Mouse (Mus musculus) T-helper 1 cell (primary cell): ENCODE measurements around the gene 4930412O13Rik.

Experiments used
- in situ Hi-C: fragments of 300-600 bp; cut with MboI, MseI; formaldehyde crosslinking; loops from one replicate; pipeline ENCODE4 v1.15.1; 2025; ENCODE audit warnings: high pct_unique_total_duplicates

The 4930412O13Rik gene

GRCm38 (mm10) chr2:9894836-9895593, 14.0 kb downstream of the 4930412O13Rik start:
- in situ Hi-C loops: loop anchor here (5.0 kb wide), 2 partner anchors 107 to 1218 kb away; no protein-coding TSS in a partner anchor

DNA sequence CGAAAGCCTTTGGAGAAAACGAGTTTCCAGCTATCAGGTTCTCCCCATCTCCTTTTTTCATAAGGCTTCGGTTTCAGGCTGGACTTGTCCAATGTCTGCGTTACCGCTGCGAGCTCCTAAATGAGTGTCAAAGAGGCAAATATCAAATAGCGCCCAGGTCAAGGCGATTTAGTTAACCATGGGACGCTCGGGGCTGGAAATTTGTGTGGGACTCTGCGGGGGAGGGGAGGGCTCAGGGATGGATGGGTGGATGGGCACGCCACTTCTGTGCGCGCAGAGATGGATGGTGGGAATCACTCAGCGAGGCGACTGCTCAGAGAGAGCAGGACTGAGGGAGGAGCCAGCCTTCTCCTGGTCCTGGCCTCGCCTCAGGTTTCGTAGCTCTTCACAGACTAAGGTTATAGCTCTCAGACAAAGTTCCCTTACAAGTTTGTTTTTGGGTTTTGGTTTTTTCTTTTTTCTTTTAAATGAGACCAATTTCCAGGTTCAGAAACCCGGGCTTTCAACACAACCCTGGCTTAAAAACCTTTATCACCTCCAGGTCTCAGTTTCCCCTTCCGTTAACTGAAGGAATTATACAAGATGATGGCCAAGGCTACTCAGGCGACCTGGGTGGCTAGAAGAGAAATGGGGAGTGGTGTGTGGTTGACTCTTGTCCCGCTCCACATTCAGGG, 15.2 kb downstream of the 4930412O13Rik start:
- in situ Hi-C loops: no loop called here

- in situ Hi-C loops: no loop called here
These were observed 16.8 kb downstream of the 4930412O13Rik start for GRCm38 (mm10) chr2:9897846-9898245.

- in situ Hi-C loops: no loop called here
These were observed 23.0 kb downstream of the 4930412O13Rik start for GRCm38 (mm10) chr2:9903854-9904560.

DNA sequence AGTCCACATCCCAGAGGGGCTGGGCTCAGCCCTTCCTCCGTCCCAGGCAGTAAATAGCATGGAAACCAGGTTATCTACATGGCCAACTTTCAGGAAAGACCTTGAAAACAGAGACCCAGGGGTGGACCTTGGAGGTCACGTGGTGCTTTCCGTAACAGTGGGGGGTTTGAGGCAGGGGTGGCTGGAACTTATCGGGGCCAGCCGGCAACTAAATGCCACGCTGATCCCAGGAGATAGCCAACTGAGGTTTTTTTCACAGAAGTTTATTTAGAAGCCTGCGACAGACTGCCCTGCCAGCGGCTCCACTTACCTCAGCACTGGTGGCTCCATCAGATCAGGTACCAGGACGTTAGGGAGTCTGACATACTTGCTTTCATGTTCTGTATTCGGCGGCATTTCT, 24.9 kb downstream of the 4930412O13Rik start:
- in situ Hi-C loops: loop anchor here (5.0 kb wide), 1 partner anchor 111 kb away; no protein-coding TSS in a partner anchor

DNA sequence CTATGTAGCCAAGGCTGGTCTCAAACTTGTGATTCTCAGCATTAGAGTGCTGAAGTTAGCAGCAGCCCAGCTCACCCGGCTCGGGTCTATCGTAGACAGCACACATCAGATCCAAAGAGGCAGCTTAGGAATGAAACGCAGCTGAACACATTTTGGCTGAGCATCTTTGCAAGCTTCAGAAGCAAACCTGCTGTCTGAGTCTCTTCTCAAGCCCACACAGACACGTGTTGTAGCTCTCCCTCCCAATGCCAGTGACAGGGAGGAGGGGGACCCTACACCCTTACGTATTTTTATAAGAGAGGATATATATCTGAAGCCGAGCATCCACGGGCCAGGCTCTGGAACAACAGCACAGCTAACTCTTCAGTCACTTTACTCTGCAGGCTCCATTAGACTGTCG, 36.5 kb downstream of the 4930412O13Rik start:
- in situ Hi-C loops: no loop called here

GRCm38 (mm10) chr2:9918691-9919471, 37.8 kb downstream of the 4930412O13Rik start:
- in situ Hi-C loops: no loop called here

DNA sequence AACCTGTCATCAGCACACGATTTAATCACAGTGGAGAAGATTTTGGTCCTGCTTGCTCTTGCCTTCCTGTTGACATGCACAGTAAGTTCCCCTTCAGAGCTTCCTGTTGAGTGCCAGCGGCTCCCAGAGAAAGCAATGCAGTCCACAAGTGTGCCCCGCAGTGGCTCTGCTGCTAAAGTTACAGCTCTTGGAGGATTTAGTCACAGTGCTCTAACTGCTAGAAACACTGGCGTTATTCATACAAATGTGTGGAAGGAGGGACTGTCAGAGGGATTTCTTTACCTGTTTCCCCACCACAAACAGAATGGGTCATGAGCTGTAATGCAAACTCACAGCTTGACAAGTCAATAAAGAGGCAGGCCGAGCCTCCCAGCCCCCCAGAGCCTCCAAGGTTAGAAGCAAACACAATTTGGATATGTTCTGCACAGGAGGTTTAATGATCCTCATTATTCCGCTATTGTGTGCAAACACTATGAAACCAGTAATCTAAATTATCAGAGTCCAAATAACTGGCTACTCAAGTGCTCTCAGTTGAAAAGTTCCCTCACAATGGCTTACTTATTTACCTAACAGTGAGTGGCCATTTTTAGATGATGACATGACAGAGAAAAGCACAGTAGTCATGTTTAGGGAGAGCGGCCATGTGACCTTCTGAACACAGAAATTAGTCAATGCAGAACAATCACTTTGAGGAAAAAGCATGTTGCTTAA, 45.3 kb downstream of the 4930412O13Rik start:
- in situ Hi-C loops: no loop called here

DNA sequence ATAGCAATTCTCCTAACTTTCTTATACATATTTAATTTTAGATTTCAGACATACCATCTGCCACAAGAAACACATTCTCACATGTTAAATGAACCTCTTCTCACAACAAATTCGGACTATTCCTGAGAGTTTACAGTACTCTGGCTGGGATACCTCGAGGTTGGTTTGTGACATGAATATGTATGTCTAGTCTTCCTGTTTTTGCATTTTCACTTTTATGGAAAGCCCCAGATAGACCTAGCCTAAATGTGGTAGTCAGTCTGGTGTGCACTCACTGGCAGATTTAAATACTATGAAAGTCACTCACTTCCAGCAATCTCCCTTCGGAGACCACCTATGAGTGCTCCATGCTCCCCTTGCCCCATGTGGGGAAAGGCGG, 45.8 kb downstream of the 4930412O13Rik start:
- in situ Hi-C loops: no loop called here
